Mouse (Mus musculus) mouse trophoblast stem cell (cell line): ENCODE data around the gene Zscan5b.
"Not testable (repeated sequence)": the region's sequence is repeated elsewhere in the genome, so short reads cannot be mapped to it uniquely, and the experiment has no call there.

Experiments
- in situ Hi-C, 2 experiments: fragments of 300-500 bp; cut with MseI, MboI; formaldehyde crosslinking; loops; 2 replicates in 1 of 2; 3 replicates in 1 of 2; pipeline ENCODE4 v1.15.1; 2025

The Zscan5b gene

DNA sequence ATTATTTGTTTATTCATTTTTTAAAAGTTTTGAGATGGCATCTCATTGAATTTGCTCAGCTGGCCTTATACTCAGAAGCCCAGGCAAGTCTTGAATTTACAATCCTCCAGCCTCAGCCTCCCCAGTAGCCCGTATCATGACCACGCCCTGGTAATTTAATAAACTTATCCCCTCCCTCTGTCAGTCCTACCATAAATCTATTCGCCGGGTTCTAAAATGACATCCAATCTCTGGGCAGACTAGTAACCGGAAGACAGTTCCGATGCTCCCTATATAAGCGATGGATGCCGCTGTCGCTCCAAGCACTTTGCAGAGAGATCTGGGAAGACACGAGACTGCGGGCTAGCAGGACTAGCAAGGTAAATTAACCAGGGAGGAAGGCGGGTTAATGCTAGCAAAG, at the start of gene Zscan5b:
Gene Zscan5b (plus strand): TSS at position 301 of the 400 bp plus-strand sequence.
- in situ Hi-C loops, result no loop called here

DNA sequence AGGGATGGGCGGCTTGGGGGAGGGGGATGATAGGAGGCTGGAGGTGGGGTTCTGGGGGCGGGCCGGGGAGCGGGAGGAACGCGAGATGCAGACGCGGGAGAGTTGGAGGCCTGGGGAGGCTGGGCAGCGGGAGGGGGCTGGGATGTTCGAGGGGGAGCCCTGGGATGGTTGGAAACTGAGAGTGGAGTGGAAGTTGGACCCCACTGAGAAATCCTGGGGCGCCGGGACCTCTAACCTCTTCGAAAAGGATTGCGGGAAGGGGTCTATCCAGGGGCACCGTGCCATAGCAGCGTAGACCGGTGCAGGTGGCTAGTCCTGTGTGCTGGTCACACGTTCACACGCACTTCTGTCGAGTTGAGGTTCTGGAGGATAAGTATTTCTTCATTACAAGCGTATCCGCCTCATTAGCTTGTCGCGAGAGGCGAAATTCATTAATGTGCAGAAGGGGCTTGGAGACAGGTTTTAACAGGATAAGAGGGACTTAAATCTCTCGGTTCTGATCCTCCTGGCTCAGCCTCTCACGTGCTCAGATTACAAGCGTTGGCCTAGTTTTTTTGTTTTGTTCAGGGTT, 49.3 kb upstream of the Zscan5b start:
- in situ Hi-C loops, result loop anchor here in 1 of 2 experiments (10.0 kb wide), 1 partner anchor 48 kb away; no protein-coding TSS in a partner anchor

DNA sequence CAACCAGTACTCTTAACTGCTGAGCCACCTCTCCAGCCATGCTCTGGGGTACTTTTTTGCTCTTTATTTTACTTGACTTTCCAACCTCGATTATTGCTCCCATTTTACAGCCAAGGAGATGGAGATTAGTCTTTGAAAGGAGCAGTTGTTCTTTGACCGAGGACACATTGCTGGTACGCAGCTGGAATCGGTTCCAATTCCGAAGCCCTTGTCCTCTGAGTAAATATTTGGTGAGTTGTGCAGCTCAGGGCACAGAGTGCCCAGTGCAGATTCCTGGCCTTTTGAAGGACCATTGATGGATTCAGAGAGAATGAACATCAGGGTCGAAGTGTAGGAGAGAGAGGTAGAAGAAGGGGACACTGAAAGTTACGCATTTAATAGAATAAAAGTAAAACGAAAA, 48.2 kb upstream of the Zscan5b start:
- in situ Hi-C loops, result loop anchor here in 1 of 2 experiments (10.0 kb wide), 1 partner anchor 49 kb away; no protein-coding TSS in a partner anchor

DNA sequence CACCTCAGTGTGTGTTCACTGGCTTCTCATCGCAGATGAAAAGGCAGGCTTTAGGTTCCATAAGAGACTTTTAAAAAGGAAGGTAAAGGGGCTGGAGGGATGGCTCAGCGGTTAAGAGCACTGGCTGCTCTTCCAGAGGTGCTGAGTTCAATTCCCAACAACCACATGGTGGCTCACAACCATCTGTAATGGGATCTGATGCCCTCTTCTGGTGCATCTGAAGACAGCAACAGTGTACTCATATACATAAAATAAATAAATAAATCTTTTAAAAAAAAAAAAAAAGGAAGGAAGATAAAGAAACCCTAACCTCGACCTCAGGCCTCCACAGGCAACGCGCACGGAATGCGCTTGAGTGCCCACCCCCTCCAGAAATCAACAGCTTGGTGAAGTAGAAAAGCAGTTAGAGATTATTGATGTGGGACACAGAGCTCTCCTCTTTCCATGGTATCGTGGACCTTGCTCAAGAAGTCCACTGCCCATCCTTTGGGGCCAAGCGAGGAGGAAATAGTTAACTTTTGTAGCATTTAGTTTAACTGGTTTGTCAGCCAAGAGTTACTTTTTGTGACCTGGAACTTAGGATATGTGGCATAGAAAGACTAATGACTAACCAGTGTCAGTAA, 47.6 kb upstream of the Zscan5b start:
- in situ Hi-C loops, result loop anchor here in 1 of 2 experiments (10.0 kb wide), 1 partner anchor 50 kb away; no protein-coding TSS in a partner anchor

DNA sequence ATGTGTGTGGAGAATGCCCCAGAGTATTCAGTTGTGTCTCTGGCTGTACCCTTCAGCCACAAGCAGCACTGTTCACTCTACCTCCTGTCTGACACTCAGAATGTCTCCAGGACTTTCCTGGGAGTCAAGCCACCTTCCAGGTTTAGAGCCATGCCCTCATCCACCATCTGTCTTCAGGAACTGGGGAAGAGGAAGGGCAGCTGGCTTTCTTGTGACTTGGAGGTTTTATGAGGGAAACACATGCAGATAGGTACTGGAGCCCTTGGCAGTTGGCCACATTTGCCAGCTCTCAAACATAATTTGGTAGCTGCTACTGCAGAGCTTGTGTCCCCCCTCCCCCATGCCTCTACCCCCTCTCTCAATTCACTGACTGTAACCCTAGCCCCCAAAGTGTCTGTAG, 43.1 kb upstream of the Zscan5b start:
- in situ Hi-C loops, result loop anchor here in 1 of 2 experiments (10.0 kb wide), 1 partner anchor 54 kb away; no protein-coding TSS in a partner anchor

DNA sequence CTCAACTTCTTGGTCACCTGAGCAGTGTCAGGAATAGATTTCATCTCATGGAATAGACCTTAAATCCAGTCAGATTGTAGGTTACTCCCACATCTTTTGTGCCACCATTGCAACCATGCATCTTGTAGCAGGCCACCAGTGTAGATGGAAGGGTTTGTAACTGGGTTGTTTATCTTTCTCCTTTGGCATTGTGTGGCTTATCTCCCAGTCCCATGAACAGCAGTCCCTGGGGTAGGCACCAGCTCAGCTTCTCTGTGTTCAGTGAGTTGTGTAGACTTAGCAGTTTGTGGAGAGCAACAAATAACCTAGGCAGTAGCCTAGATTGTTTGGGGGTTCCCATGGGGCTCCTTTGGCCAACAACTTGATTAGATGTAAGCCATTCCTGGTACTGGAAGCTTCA, 39.2 kb upstream of the Zscan5b start:
- in situ Hi-C loops, result loop anchor here in 1 of 2 experiments (5.0 kb wide), 1 partner anchor 56 kb away; no protein-coding TSS in a partner anchor

DNA sequence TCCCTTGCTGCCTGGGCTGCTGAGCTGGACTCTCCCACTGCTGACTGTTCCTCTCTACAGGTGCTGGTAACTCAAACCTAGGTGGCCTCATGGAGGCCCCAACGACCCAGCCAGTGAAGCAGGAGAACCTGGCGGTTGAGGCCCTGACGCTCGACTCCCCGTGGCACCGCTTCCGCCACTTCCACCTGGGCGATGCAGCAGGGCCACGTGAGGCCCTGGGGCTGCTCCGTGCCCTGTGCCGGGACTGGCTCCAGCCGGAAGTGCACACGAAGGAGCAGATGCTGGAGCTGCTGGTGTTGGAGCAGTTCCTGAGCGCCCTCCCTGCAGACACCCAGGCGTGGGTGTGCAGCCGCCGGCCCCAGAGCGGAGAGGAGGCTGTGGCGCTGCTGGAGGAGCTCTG, 38.3 kb upstream of the Zscan5b start:
- in situ Hi-C loops, result loop anchor here in 1 of 2 experiments (5.0 kb wide), 1 partner anchor 57 kb away; no protein-coding TSS in a partner anchor

DNA sequence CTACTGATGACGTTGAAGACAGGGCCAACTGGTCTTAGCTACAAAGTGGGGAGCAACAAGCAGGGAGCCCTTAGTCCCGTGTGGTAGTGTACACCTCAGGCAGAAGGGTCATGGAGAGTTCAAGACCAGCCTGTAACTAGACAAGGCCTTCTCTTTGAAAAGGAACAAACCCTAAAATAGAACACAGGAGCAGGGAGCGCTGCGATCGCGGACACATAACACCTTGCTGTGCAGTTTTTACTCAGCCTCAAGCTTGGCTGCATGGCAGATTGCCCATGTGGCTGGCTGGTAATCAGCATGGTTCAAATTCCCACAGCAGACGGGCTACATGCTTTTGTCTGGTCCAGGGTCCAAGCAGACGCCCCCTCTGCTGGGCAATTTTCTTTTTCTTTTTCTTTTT, 37.6 kb upstream of the Zscan5b start:
- in situ Hi-C loops, result loop anchor here in 1 of 2 experiments (5.0 kb wide), 1 partner anchor 57 kb away; no protein-coding TSS in a partner anchor

DNA sequence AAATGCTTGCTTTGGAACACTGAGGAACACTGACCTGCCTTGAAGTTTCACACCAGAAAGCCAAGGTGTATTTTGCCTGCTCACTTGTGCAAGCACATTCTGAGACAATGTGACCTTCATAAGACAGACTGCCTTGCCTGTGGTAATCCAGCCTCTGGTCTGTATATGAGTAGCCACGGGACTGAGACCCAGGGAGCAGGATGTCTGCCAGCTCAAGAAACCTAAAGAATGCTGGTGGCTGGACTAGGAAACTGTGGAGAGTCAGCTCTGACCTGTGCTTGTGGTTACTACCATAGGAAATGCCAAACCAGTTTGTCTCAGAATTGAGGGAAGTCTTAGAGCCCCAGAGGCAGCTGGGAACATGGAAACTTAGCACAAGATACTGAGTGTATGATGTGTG, 36.7 kb upstream of the Zscan5b start:
- in situ Hi-C loops, result no loop called here

DNA sequence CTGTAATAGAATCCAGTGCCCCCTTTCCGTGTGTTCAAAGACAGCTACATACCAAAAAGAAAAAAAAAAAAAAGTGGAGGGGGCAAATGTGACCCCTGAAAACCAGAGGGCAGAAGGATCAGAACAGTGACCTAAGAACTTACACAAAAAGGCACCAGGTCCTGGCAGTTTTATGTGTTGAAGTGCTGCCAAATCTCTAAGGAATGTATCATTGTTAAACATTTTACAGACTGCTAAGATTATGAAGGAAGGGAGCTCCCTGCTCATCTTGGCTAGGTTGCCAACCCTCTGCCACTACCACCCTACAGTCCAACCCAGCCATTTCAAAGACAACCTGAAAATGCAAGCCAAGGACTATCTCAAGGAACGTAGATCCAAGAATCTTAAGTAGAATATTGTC, 35.9 kb upstream of the Zscan5b start:
- in situ Hi-C loops, result no loop called here

DNA sequence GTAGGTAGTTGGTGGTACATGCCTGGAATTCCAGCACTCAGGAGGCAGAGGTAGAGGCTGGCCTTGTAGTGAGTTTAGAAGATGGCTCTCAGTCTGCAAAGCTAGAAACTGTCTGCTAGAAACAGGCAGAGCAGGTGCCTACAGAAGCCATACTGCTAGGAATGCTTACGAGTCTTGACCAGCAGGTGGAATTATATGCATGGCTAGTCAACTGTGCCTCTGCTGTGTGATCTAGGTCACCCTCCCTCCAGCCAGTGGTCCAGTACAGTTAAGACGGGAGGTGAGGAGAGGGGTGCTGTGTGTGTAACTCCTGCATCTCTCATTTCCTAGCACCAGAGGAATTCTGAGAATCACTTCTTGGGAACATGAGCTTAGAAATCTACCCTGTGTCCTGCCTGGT, 35.3 kb upstream of the Zscan5b start:
- in situ Hi-C loops, result no loop called here

DNA sequence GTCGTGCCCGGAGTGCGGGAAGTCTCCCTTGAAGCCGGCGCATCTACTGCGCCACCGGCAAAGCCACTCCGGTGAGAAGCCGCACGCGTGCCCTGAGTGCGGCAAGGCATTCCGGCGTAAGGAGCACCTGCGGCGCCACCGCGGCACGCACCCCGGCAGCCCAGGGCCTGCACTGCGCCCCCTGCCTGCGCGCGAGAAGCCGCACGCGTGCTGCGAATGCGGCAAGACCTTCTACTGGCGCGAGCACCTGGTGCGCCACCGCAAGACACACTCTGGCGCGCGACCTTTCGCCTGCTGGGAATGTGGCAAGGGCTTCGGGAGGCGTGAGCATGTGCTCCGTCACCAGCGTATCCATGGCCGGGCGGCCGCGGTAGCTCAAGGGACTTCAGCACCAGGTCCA, 32.5 kb upstream of the Zscan5b start:
- in situ Hi-C loops, result no loop called here

DNA sequence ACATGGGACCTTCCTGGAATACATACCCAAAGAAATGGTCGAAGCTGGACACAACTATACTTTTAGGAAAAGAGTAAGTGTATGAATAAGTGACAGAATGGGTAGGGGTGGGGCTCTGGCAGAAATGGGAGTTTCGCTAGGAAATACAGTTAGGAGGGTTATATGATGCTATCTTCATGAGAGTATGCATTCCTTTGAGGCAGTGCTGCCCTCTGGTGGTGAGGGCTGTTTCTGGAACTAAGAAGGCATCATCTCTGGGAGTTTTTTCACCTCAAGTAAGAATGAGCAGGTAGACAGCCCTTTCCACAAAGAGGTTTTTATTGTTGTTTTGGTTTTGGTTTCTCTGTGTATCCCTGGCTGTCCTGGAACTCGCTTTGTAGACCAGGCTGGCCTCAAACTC, 30.7 kb upstream of the Zscan5b start:
- in situ Hi-C loops, result loop anchor here in 1 of 2 experiments (5.0 kb wide), 1 partner anchor 64 kb away; no protein-coding TSS in a partner anchor

DNA sequence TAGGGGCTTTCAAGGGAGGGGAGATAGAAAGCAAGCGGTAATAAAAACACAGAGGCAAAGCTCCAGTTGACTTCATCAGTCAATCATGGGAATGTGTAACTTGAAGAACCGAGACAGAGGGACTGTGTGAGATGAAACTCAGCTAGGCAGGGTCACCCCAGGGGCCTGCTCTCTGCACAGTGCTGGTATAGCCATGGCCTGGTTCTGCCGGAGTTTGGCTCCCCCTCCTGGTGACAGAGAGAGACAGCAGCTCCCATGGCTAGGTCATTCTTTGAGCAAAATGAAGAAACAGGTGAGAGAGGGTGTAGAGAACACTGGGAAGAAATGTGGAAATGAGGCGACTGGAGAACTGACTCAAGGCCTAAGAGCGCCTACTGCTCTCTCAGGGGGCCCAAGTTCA, 27.9 kb upstream of the Zscan5b start:
- in situ Hi-C loops, result loop anchor here in 1 of 2 experiments (5.0 kb wide), 1 partner anchor 67 kb away; no protein-coding TSS in a partner anchor

DNA sequence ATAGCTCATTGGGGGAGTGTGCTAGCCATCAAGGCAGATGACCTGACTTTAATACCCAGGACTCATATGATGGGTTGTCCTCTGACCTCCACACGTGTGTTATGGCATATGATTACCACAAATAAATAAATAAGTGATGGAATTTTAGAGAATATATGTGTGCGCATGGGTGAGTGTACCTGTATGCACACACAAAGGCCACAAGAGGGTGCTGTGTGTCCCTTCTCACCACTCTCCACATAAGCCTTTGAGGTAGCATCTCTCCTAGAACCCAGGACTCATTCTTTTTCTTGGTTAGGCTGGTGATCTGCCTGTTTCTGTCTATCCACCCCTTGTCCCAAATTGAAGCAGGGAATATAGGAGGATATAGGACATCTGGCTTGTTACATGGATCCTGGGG, 26.3 kb upstream of the Zscan5b start:
- in situ Hi-C loops, result no loop called here

DNA sequence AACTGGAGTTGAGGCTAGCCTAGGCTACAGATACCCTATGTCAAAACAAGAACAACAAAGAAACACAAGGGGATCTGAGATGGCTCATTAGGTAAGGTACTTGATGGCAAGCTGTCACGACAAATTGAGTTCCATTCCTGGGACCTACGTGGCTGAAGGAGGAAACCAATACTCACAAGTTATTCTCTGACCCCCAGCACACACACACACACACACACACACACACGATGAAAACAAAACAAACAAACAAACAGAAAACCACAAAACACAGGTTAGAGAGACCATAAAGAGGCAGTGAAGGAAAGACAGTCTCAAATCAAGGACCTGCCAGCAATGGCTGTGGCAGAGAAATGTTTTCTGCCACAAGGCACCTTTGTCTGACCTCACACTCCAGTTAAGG, 25.3 kb upstream of the Zscan5b start, which contains the start of gene Galp:
Gene Galp (plus strand): TSS at position 301 of the 400 bp plus-strand sequence.
- in situ Hi-C loops, result no loop called here

DNA sequence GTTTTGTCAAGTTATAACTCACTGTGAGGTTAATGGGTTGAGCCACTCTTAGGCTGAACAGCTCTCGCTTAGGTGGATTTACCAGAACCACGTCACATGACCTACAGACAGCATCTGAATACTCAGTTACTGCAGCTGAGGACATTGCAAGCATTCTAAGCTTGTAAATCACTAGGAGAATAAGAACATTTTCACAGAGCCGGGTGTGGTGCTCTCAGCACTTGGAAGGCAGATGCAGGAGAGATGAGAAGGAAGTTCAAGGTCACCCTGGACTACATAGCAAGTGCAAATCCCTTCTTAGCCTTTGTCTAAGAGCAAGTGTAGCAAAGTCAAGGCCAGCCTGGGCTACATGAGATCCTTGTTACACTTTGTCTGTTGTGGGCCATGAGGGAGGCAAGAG, 17.9 kb upstream of the Zscan5b start:
- in situ Hi-C loops, result no loop called here

DNA sequence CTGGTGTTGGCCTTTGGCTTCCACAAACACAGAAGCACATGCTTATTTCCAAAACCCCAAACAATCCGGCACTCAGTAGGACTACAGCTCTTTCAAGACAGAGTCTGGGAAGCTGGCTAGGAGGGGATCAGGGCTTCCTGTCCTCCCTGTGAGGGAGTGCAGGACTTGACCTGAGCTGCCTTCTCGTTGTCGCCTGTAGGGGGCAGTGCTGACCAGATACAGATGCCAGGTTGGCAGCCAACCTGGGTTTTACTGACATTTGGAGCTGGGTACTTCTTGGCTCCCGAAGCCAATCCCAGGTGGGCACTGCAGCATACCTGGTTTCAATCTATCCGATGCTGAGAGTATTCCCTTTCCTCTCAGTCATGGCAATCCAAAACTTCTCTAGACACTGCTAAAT, 8.9 kb upstream of the Zscan5b start:
- in situ Hi-C loops, result no loop called here

DNA sequence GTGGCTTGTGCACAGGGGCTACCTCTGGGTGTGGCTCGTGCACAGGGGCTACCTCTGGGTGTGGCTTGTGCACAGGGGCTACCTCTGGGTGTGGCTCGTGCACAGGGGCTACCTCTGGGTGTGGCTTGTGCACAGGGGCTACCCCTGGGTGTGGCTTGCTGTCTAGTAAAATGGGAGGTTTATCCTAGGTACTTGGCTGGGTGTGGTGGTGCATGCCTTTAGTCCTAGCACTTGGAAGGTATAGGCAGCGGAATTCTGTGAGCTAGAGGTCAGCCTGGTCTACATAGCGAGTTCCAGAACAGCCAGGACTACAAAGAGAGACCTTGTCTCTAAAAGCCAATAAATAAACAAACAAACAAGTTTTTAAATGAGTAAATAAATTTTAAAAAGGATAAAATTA, 7.4 kb upstream of the Zscan5b start:
- in situ Hi-C loops, result not testable (repeated sequence)

DNA sequence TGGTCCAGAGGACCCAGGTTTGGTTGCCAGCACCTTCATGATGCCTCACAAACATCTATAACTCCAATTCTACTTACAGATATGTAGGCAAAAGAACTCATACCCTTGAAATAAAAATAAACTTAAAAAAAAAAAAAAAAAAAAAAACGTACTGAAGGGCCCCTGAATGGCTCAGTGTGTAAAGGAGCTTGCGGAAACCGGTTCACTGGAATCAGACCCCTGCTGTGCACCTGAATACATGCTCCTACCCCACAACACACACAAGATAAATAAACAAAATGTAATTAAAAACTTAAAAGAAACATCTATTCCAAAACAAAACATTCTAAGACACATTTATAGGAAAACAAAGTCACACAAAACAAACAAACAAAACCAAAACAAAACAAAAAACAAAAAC, 1.9 kb upstream of the Zscan5b start:
- in situ Hi-C loops, result no loop called here

DNA sequence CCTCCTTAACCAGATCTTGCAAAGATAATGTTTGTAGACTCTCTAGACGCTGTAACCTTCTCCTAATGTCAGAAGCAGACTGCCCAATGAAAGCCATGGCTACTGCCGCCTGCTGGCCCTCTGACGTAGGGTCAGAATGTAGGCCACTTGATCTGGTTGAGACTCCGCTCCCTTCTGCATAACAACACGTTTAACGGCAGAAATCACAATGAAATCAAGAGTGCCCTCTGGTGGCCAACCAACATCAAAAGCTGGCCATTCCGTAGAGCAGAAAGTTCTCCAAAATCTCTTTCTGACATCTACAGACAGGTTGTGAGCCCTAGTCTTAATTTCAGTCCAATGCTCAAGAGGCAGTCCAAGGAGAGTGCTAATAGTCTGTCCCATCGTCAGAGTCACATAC, 6.4 kb downstream of the Zscan5b start:
- in situ Hi-C loops, result not testable (repeated sequence)

DNA sequence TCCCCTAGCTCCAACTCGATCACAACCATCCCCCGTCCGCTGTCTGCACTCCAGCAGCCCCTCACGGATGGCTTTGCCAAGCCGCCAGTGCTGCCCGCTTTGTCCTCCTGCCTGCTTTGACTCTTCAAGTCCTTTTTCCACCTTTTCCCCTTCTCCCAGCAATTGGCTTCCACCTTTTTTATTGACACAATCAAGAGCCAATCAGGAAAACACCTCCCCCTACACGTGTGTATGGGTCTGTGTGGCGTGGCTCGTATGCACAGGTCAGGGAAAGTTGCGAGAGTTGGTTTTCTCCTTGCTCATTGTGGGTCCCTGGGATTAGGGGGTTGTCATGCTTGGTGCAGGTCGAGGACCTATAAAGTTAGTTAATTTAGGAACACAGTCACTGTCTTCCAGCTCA, 17.7 kb downstream of the Zscan5b start:
- in situ Hi-C loops, result no loop called here

DNA sequence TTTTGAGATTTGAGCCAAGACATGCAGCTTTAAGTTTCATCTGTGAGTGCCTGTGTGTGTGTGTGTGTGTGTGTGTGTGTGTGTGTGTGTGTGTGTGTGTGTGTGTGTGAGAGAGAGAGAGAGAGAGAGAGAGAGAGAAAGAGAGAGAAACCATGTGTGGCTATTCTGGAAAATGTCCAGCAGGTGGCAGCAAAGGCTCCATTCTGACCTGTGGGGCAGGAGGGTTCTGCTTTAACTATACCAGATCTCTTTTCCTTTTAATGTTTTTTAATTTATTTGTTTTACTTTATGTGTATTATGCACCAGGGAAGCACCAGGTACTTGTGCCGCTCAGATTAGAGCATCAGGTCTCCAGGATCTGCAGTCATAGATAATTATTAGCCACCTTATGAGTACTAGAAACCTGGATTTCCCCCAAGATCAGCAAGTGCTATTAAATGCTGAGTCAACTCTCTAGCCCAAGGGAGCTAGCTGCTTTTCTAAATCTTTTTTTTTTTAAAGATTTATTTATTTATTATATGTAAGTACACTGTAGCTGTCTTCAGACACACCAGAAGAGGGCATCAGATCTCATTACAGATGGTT, 18.9 kb downstream of the Zscan5b start:
- in situ Hi-C loops, result not testable (repeated sequence)
